Mouse (Mus musculus) urinary bladder, postnatal 4 days (tissue): ENCODE results near the gene Fam162a.
"Not testable (repeated sequence)": the region's sequence is repeated elsewhere in the genome, so short reads cannot be mapped to it uniquely, and the experiment has no call there.

ENCODE experiments used
- DNase-seq, 2 experiments: peaks; one replicate each; pipeline ENCODE4 v3.0.0; 2021 to 2022; ENCODE audit warnings: low spot score in 2 of 2

The Fam162a gene

GRCm38 (mm10) chr16:36071450-36072379 lies at the start of gene Fam162a, which contains the start of gene Ccdc58:
Fam162a (minus strand) TSS chr16:36071594.
Ccdc58 (plus strand) TSS chr16:36071685.
- peak; percentile 89 to 93 for DNase-seq

GRCm38 (mm10) chr16:36115751-36116150 lies 44.4 kb upstream of the Fam162a start:
- not testable (repeated sequence) for DNase-seq

GRCm38 (mm10) chr16:36111486-36111885 lies 40.1 kb upstream of the Fam162a start:
- DNase-seq: not testable (repeated sequence)

- DNase-seq: no peak
Measured at GRCm38 (mm10) chr16:36102211-36102610, 30.8 kb upstream of the Fam162a start.

GRCm38 (mm10) chr16:36101526-36101925 lies 30.1 kb upstream of the Fam162a start:
- no peak for DNase-seq

- DNase-seq: not testable (repeated sequence)
Measured at GRCm38 (mm10) chr16:36097813-36098499, 26.6 kb upstream of the Fam162a start.

- DNase-seq: no peak
Measured at GRCm38 (mm10) chr16:36094079-36094478, 22.7 kb upstream of the Fam162a start.

GRCm38 (mm10) chr16:36090785-36091509 lies 19.6 kb upstream of the Fam162a start:
- DNase-seq: peak in 1 of 2 experiments; percentile 8

- no peak for DNase-seq
Measured at GRCm38 (mm10) chr16:36089850-36090616, 18.6 kb upstream of the Fam162a start.

- DNase-seq: no peak
Measured at GRCm38 (mm10) chr16:36089065-36089464, 17.7 kb upstream of the Fam162a start.

- no peak for DNase-seq
Measured at GRCm38 (mm10) chr16:36087846-36088245, 16.5 kb upstream of the Fam162a start.

GRCm38 (mm10) chr16:36079916-36080315 lies 8.5 kb upstream of the Fam162a start:
- DNase-seq: no peak

GRCm38 (mm10) chr16:36074772-36075171 lies 3.4 kb upstream of the Fam162a start:
- no peak for DNase-seq

GRCm38 (mm10) chr16:36072410-36073011 lies 1.1 kb upstream of the Fam162a start:
- no peak for DNase-seq

- DNase-seq: no peak
Measured at GRCm38 (mm10) chr16:36071071-36071449, 334 bp downstream of the Fam162a start.

- no peak for DNase-seq
Measured at GRCm38 (mm10) chr16:36069819-36070575, 1.4 kb downstream of the Fam162a start.

- DNase-seq: no peak
Measured at GRCm38 (mm10) chr16:36068356-36068755, 3.0 kb downstream of the Fam162a start.

- no peak for DNase-seq
Measured at GRCm38 (mm10) chr16:36067694-36068093, 3.7 kb downstream of the Fam162a start.

- no peak for DNase-seq
Measured at GRCm38 (mm10) chr16:36064904-36065303, 6.5 kb downstream of the Fam162a start.

- no peak for DNase-seq
Measured at GRCm38 (mm10) chr16:36063315-36063714, 8.1 kb downstream of the Fam162a start.
